Mouse (Mus musculus) kidney, adult 10 weeks (tissue): ENCODE measurements around the gene Slc6a20b. TPM values are rescaled to one million over a fixed set of nuclear protein-coding genes. Genes with fewer than 3 reads are reported as not detected.

ENCODE experiments used
- polyA plus RNA-seq: library from polyadenylated mRNA; stranded (reverse); fragments of 350-450 nt; fragmentation: Illumina TruSeq; extraction: RNeasy Lipid Tissue Mini Kit (QIAGEN cat#74804); gene quantifications from one replicate; pipeline ENCODE4 v1.2.3, GENCODE M21; 2014; ENCODE audit warnings: low read depth, low replicate concordance

Slc6a20b gene
- 87.2 TPM for polyA plus RNA-seq

DNA sequence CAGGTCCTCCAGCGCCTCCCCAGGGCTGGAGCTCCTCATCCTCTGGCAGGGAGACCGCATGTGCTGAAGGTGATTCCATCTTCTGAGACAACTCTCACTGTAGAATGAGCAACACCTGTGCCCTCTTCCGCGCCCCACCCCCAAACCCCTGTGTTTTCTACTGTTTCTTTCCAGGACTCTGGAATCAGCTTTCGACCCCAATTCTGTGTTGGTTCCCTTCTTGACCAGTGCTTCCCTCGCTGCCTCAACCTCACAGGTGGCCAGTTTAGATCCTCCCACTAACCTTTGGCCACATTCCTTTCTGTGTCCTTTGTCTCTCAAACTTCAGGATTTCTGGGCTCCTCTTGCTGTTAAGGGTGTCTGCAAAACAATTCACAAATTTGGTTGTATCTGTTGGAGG, at the start of gene Slc6a20b:
Slc6a20b (minus strand) TSS at position 285 of the 400 bp plus-strand sequence.

DNA sequence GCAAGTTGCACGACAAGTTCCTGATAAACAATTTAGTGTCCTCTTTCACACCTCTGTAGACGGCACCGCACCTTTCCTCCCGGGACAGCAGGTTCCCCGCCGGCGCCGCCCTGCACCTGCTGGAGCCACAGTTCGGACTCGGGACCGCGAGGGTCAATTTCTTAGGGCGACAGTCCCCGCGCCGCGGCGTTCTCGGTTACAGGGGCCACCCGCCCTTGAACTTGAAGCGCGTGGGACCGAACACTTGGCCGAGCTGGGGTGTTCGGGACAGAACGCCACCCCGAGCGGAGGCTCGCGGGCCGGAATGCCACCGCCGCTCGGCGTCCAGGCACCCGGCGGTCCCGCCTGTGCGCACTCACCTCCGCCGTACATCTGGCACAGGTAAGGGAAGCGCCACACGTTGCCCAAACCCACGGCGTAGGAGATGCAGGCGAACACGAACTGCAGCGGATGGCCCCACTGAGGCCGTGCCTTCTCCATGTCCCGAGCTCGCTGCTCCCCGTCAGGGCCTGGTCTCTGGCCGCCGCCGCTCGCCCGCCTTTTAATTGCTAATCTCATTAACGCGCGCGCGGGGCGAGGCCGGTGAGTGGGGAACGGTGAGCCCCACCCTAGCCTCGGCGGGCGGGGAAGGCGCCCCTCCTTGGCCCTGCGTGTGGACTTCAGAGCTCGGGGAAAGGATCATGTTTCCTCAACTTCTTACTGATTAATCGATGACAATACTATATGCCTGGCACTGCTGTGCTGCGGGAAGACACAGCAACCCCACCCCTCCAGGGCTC, 46.2 kb upstream of the Slc6a20b start, which contains the start of the genes Ccr9 and Slc6a20a:
Ccr9 (plus strand) TSS at position 113 of the 779 bp plus-strand sequence.
Slc6a20a (minus strand) TSS at position 559 of the 779 bp plus-strand sequence.

Other genes starting within 250 kb of the Slc6a20b start
- 26.1 TPM for gene Limd1, start 153.9 kb downstream of the Slc6a20b start, polyA plus RNA-seq
- gene Sacm1l, start 102.8 kb downstream of the Slc6a20b start, polyA plus RNA-seq, result 280 TPM
- gene Ccr9, start 45.9 kb upstream of the Slc6a20b start, polyA plus RNA-seq, result not detected
- gene Slc6a20a, start 46.3 kb upstream of the Slc6a20b start, polyA plus RNA-seq, result 21.4 TPM
- gene Lztfl1, start 85.1 kb upstream of the Slc6a20b start, polyA plus RNA-seq, result 111 TPM
- gene Cxcr6, start 173.9 kb upstream of the Slc6a20b start, polyA plus RNA-seq, result 2.0 TPM
- gene Fyco1, start 219.3 kb upstream of the Slc6a20b start, polyA plus RNA-seq, result 19.8 TPM
- gene Xcr1, start 229.5 kb upstream of the Slc6a20b start, polyA plus RNA-seq, result 0.57 TPM